Mouse (Mus musculus) MEL (cell line): ENCODE data around the gene 2310022A10Rik. TPM values are rescaled to one million over a fixed set of nuclear protein-coding genes. Genes with fewer than 3 reads are reported as not detected.

Experiments used
- DNase-seq: peaks from one replicate; pipeline ENCODE4 v3.0.0; 2011; ENCODE audit warnings: low read depth, low spot score
- H3K27ac ChIP-seq: 2 replicates; pipeline ENCODE4 v1.5.1; 2012; ENCODE audit warnings: low read depth, mild to moderate bottlenecking, control low read depth, low read length, moderate library complexity; ENCODE audit not compliant: control insufficient read depth
- H3K27me3 ChIP-seq, 2 experiments: fragments of 150-350 bp in 1 of 2; sonication (generic) in 1 of 2; 2 replicates each; pipeline ENCODE4 v1.6.1; 2012; ENCODE audit warnings: low read length in 2 of 2, mild to moderate bottlenecking in 2 of 2, improper control_type of control experiment in 1 of 2, moderate library complexity in 1 of 2; ENCODE audit not compliant: insufficient read depth in 2 of 2, control insufficient read depth in 1 of 2
- H3K36me3 ChIP-seq, 2 experiments: 2 replicates each; pipeline ENCODE4 v1.6.1; 2012 to 2014; ENCODE audit warnings: low read length in 2 of 2, improper control_type of control experiment in 1 of 2, inconsistent platforms in 1 of 2, mild to moderate bottlenecking in 1 of 2; ENCODE audit not compliant: insufficient read depth in 2 of 2, control insufficient read depth in 1 of 2
- H3K4me1 ChIP-seq, 2 experiments: fragments of 150-350 bp in 1 of 2; sonication (generic) in 1 of 2; 2 replicates each; pipeline ENCODE4 v1.6.1; 2012; ENCODE audit warnings: low read length in 2 of 2, improper control_type of control experiment in 1 of 2, mild to moderate bottlenecking in 1 of 2; ENCODE audit not compliant: insufficient read depth in 2 of 2, control insufficient read depth in 1 of 2
- H3K4me3 ChIP-seq, 2 experiments: fragments of 150-350 bp in 1 of 2; sonication (generic) in 1 of 2; 2 replicates each; pipeline ENCODE4 v1.5.1; 2012; ENCODE audit warnings: low read depth in 2 of 2, low read length in 2 of 2, mild to moderate bottlenecking in 2 of 2, moderate library complexity in 2 of 2, control low read depth in 1 of 2, improper control_type of control experiment in 1 of 2; ENCODE audit not compliant: control insufficient read depth in 1 of 2, insufficient read depth in 1 of 2
- H3K79me2 ChIP-seq: 2 replicates; pipeline ENCODE4 v1.6.1; 2012; ENCODE audit warnings: mild to moderate bottlenecking, low read length, moderate library complexity; ENCODE audit not compliant: control insufficient read depth, poor library complexity, insufficient read depth
- H3K9ac ChIP-seq: 2 replicates; pipeline ENCODE4 v1.6.1; 2012; ENCODE audit warnings: low read depth, mild to moderate bottlenecking, control low read depth, low read length, moderate library complexity; ENCODE audit not compliant: control insufficient read depth, poor library complexity, severe bottlenecking
- H3K9me3 ChIP-seq: fragments of 150-350 bp; sonication (generic); replicated peaks from 2 replicates; pipeline ENCODE4 v1.6.1; 2012; ENCODE audit warnings: mild to moderate bottlenecking, low read length, improper control_type of control experiment, moderate library complexity; ENCODE audit not compliant: insufficient read depth
- BHLHE40 ChIP-seq: IDR thresholded peaks from 2 replicates; pipeline ENCODE4 v1.6.1; 2012; ENCODE audit warnings: low read depth, mild to moderate bottlenecking, inconsistent platforms, low read length, improper control_type of control experiment, borderline replicate concordance
- CHD2 ChIP-seq: IDR thresholded peaks from 2 replicates; pipeline ENCODE4 v1.6.1; 2011; ENCODE audit warnings: low read length, improper control_type of control experiment
- E2F4 ChIP-seq: IDR thresholded peaks from 2 replicates; pipeline ENCODE4 v1.6.1; 2011; ENCODE audit warnings: low read depth, low read length, improper control_type of control experiment, borderline replicate concordance
- ELF1 ChIP-seq: IDR thresholded peaks from 2 replicates; pipeline ENCODE4 v1.6.1; 2014; ENCODE audit warnings: low read depth, mild to moderate bottlenecking, inconsistent platforms, low read length, improper control_type of control experiment, moderate library complexity
- EP300 ChIP-seq, 2 experiments: IDR thresholded peaks; 2 replicates each; pipeline ENCODE4 v1.6.1; 2011; ENCODE audit warnings: improper control_type of control experiment in 2 of 2, low read length in 2 of 2, low read depth in 1 of 2, mild to moderate bottlenecking in 1 of 2
- GABPA ChIP-seq: IDR thresholded peaks from 2 replicates; pipeline ENCODE4 v1.6.1; 2012; ENCODE audit warnings: low read depth, mild to moderate bottlenecking, inconsistent platforms, low read length, improper control_type of control experiment, moderate library complexity
- GATA1 ChIP-seq: IDR thresholded peaks from 2 replicates; pipeline ENCODE4 v1.6.1; 2011; ENCODE audit warnings: low read depth, low read length, improper control_type of control experiment
- HCFC1 ChIP-seq: IDR thresholded peaks from 2 replicates; pipeline ENCODE4 v1.6.1; 2012; ENCODE audit warnings: low read depth, mild to moderate bottlenecking, inconsistent platforms, low read length, improper control_type of control experiment, moderate library complexity
- KAT2A ChIP-seq: conservative IDR thresholded peaks from 2 replicates; pipeline ENCODE4 v1.6.1; 2012; ENCODE audit warnings: low read depth, low read length, improper control_type of control experiment, inconsistent platforms
- MAZ ChIP-seq: IDR thresholded peaks from 2 replicates; pipeline ENCODE4 v1.6.1; 2012; ENCODE audit warnings: low read depth, mild to moderate bottlenecking, inconsistent platforms, low read length, improper control_type of control experiment
- MEF2A ChIP-seq: IDR thresholded peaks from 2 replicates; pipeline ENCODE4 v1.6.1; 2014; ENCODE audit warnings: low read depth, mild to moderate bottlenecking, inconsistent platforms, low read length, improper control_type of control experiment; ENCODE audit not compliant: poor library complexity, insufficient replicate concordance, severe bottlenecking; ENCODE audit errors: extremely low read depth
- MYB ChIP-seq: IDR thresholded peaks from 2 replicates; pipeline ENCODE4 v1.6.1; 2011; ENCODE audit warnings: mild to moderate bottlenecking, low read depth, low read length, improper control_type of control experiment
- NELFE ChIP-seq: IDR thresholded peaks from 2 replicates; pipeline ENCODE4 v1.6.1; 2011; ENCODE audit warnings: low read depth, low read length, improper control_type of control experiment
- NRF1 ChIP-seq: IDR thresholded peaks from 2 replicates; pipeline ENCODE4 v1.6.1; 2014; ENCODE audit warnings: low read depth, mild to moderate bottlenecking, inconsistent platforms, low read length, improper control_type of control experiment, moderate library complexity; ENCODE audit not compliant: poor library complexity, insufficient read depth, severe bottlenecking
- POLR2A ChIP-seq, 2 experiments: IDR thresholded peaks; 2 replicates each; pipeline ENCODE4 v1.6.1; 2011 to 2012; ENCODE audit warnings: low read length in 2 of 2, mild to moderate bottlenecking in 2 of 2, control low read depth in 1 of 2, improper control_type of control experiment in 1 of 2, low read depth in 1 of 2, moderate library complexity in 1 of 2; ENCODE audit not compliant: control insufficient read depth in 1 of 2, insufficient read depth in 1 of 2, poor library complexity in 1 of 2
- POLR2AphosphoS2 ChIP-seq: IDR thresholded peaks from 2 replicates; pipeline ENCODE4 v1.6.1; 2011; ENCODE audit warnings: low read length, improper control_type of control experiment
- RAD21 ChIP-seq: IDR thresholded peaks from 2 replicates; pipeline ENCODE4 v1.6.1; 2011; ENCODE audit warnings: mild to moderate bottlenecking, low read depth, low read length, improper control_type of control experiment
- SIN3A ChIP-seq: IDR thresholded peaks from 2 replicates; pipeline ENCODE4 v1.6.1; 2012; ENCODE audit warnings: low read length, improper control_type of control experiment, inconsistent platforms
- SMC3 ChIP-seq: IDR thresholded peaks from 2 replicates; pipeline ENCODE4 v1.6.1; 2011; ENCODE audit warnings: low read depth, low read length, improper control_type of control experiment
- TAL1 ChIP-seq: IDR thresholded peaks from 2 replicates; pipeline ENCODE4 v1.6.1; 2012; ENCODE audit warnings: mild to moderate bottlenecking, inconsistent platforms, low read length, moderate library complexity, mixed read lengths
- UBTF ChIP-seq: IDR thresholded peaks from 2 replicates; pipeline ENCODE4 v1.6.1; 2012; ENCODE audit warnings: low read depth, mild to moderate bottlenecking, inconsistent platforms, low read length, improper control_type of control experiment, moderate library complexity, borderline replicate concordance; ENCODE audit not compliant: insufficient read depth
- USF1 ChIP-seq: IDR thresholded peaks from 2 replicates; pipeline ENCODE4 v1.6.1; 2014; ENCODE audit warnings: low read depth, mild to moderate bottlenecking, inconsistent platforms, low read length, improper control_type of control experiment, moderate library complexity
- ZC3H11A ChIP-seq: IDR thresholded peaks from 2 replicates; pipeline ENCODE4 v1.6.1; 2012; ENCODE audit warnings: low read depth, mild to moderate bottlenecking, inconsistent platforms, low read length, improper control_type of control experiment
- ZKSCAN1 ChIP-seq: IDR thresholded peaks from 2 replicates; pipeline ENCODE4 v1.6.1; 2012; ENCODE audit warnings: low read depth, mild to moderate bottlenecking, inconsistent platforms, low read length, improper control_type of control experiment, moderate library complexity
- ZNF384 ChIP-seq: IDR thresholded peaks from 2 replicates; pipeline ENCODE4 v1.6.1; 2012; ENCODE audit warnings: low read depth, mild to moderate bottlenecking, inconsistent platforms, low read length, improper control_type of control experiment
- polyA plus RNA-seq, 2 experiments: library from polyadenylated mRNA; stranded (reverse) in 1 of 2; unstranded in 1 of 2; fragments of >175 nt in 1 of 2; fragments of >200 nt in 1 of 2; gene quantifications; 2 replicates each; pipeline versions ENCODE4 v1.2.1 to v1.2.4; 2012; ENCODE audit warnings: low replicate concordance in 2 of 2, low read depth in 1 of 2; ENCODE audit not compliant: insufficient read length in 2 of 2, insufficient read depth in 1 of 2, missing spikeins in 1 of 2
- total RNA-seq: library from RNA; depleted of rRNA; stranded (reverse); fragments of 300-350 nt; gene quantifications from 2 replicates; pipeline ENCODE4 v1.2.3, GENCODE M21; 2012

The 2310022A10Rik gene
- total and polyA plus RNA-seq, 3 experiments = 6.6 to 33.2 TPM; not detected in 1

DNA sequence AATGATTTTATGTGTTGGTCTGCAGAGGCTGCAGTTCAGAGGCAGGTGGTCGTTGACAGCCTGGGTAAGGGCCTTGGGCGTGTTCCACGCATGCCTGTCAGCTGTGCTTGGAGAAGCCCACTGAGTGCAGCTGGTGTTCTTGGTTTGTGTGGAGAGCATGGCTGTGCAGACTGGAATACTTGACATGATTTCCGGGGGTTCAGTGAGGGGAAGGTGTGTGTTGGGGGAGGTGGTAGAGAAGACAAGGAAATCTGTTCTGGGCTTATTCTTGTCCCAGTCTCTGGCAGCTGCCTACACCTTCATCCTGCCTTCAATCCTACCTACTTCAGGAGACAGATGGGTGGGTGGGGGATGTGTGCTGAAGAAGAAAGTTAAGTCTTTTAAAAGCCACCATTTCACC is 48.6 kb downstream of the 2310022A10Rik start:
- no peak for DNase-seq
- H3K27ac ChIP-seq = no peak overlapping the region
- TF ChIP-seq POLR2A (IDR thresholded peaks at IDR 0.05; ENCODE audit: control insufficient read depth in 1 of 2, insufficient read depth in 1 of 2, low read depth in 1 of 2, low read length in 2 of 2, poor library complexity in 1 of 2) = no peak
- no peak for TF ChIP-seq POLR2AphosphoS2
- TF ChIP-seq ELF1 = no peak
- no peak for TF ChIP-seq CHD2
- no peak for TF ChIP-seq USF1
- no peak for TF ChIP-seq SIN3A
- no peak overlapping the region for H3K9ac ChIP-seq
- H3K36me3 ChIP-seq = peaks cover 0 to 2% of the 10 kb centered on the region in 2 experiments; a peak in 2 of 4 replicates
- H3K4me3 ChIP-seq = no peak overlapping the region
- H3K79me2 ChIP-seq = peaks cover 46% of the 10 kb centered on the region
- no peaks in the 10 kb centered on the region for H3K9me3 ChIP-seq
- no peaks in the 10 kb centered on the region for H3K4me1 ChIP-seq
- no peaks in the 10 kb centered on the region for H3K27me3 ChIP-seq

DNA sequence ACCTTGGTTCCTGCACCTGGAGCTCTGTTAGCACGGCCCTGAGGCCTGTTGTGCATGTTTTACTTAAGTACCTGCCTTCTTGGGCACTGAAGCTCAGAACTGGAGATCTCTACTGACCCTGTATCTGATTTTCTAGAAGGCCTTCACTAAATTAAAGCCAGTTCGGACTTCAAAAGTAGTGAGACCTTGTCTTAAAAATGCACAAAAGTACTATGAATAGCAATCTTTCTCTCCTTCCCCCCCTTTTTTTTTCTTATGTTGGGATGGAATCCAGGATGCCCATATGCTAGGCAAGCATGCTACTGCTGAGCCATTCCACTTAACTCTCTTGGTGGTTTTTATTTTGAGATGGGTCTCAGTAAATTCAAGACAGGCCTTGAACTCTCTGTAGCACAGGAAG is 49.1 kb downstream of the 2310022A10Rik start:
- Histone ChIP-seq H3K4me1 (no peaks in the 10 kb centered on the region), H3K36me3 (peaks cover 0 to 2% of the 10 kb centered on the region in 2 experiments; a peak in 2 of 4 replicates), H3K27ac (no peak overlapping the region), H3K9ac (no peak overlapping the region), H3K27me3 (no peaks in the 10 kb centered on the region), H3K9me3 (no peaks in the 10 kb centered on the region), H3K79me2 (peaks cover 41% of the 10 kb centered on the region), H3K4me3 (no peak overlapping the region)
- TF ChIP-seq GATA1 (no peak), ZNF384 (no peak), ZKSCAN1 (no peak), KAT2A (no peak), ZC3H11A (no peak), ELF1 (no peak), SIN3A (no peak), SMC3 (no peak), GABPA (no peak), MYB (no peak), NRF1 (no peak), MAZ (no peak), CHD2 (no peak)
- DNase-seq = no peak

DNA sequence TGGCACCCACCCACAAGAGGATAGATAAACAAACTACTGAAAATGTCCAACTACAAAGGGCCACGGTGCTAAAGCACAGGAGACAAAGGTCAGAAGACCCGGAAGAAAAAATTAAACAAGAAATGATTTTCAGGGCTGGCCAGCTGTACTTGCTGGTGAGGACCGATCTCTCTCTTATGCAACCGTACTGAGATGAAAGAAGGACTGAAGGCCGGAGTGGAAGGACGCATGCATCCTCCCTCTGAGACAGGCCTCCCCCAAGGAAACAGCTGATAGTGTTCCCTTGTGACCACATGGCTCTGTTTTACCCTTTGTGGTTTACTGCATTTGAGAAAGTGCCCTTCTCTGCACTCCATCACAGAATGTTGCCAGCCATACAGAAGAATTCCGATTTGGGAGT is 49.8 kb downstream of the 2310022A10Rik start:
- Histone ChIP-seq H3K4me1 (no peaks in the 10 kb centered on the region), H3K36me3 (peaks cover 0 to 2% of the 10 kb centered on the region in 2 experiments; a peak in 2 of 4 replicates)

More for the DNA sequence above, 49.8 kb downstream of the 2310022A10Rik start:
- Histone ChIP-seq H3K79me2 (peaks cover 34% of the 10 kb centered on the region), H3K27me3 (no peaks in the 10 kb centered on the region)
- TF ChIP-seq E2F4 (no peak), ZNF384 (no peak), TAL1 (no peak), NELFE (no peak), MAZ (no peak), POLR2AphosphoS2 (no peak), RAD21 (no peak), MEF2A (no peak), BHLHE40 (no peak), EP300 (IDR thresholded peaks at IDR 0.05; ENCODE audit: low read depth in 1 of 2, low read length in 2 of 2) (no peak), NRF1 (no peak), HCFC1 (no peak), UBTF (no peak)
- TF ChIP-seq, all 39 proteins: peak for 0
- Histone ChIP-seq H3K9ac (no peak overlapping the region), H3K9me3 (no peaks in the 10 kb centered on the region), H3K4me3 (no peak overlapping the region), H3K27ac (no peak overlapping the region)
- no peak for DNase-seq
